Mouse (Mus musculus): Measurements from ENCODE around the gene Pde3b.

DNA sequence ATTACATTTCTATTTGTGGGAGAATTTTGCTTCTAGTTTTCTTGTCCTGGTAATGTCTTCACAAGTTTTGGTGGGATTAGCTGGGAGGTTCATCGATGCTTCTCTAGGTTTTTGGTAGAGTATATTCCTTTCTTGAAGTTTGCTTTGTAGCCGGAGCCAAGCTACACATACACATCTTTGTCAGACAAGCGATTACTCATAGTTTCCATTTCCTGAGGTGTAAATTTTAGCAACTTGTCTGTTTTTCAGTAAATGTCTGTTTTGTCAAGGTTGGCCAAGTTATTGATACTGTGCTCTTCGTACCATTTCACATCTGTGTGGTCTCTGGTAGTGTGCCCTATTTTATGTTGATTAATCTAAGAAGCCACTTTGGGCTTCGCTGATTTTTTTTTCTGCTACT lies 166.1 kb downstream of the Pde3b start:
- TF ChIP-seq CTCF (IDR thresholded peaks at IDR 0.05; ENCODE audit: low read depth) (no peak), EP300 (optimal IDR thresholded peaks at IDR 0.05) (no peak)
